Mouse (Mus musculus) neural tube, embryonic 13.5 days (tissue): ENCODE measurements at regions not wholly inside any gene's neighbourhood (a gene's known extent, or its start where the extent isn't known, plus 50 kb on each side); places are given as distances from the start of the nearest gene placed in this dataset.

Experiments
- ATAC-seq: fragments of 200-750 bp; cut with Nextera tagmentation; 2 replicates; pipeline ENCODE4 v1.8.0; 2017; ENCODE audit warnings: low read depth, mild to moderate bottlenecking, moderate TSS enrichment, moderate library complexity
- H3K27ac ChIP-seq: fragments of 300-500 bp; sonication (generic); replicated peaks from 2 replicates; pipeline ENCODE4 v1.5.1; 2015; ENCODE audit warnings: moderate library complexity, mild to moderate bottlenecking, inconsistent platforms
- H3K27me3 ChIP-seq: fragments of 300-500 bp; sonication (generic); 2 replicates; pipeline ENCODE4 v1.6.1; 2015; ENCODE audit warnings: mild to moderate bottlenecking, inconsistent platforms
- H3K36me3 ChIP-seq: fragments of 300-500 bp; sonication (generic); 2 replicates; pipeline ENCODE4 v1.6.1; 2015; ENCODE audit warnings: mild to moderate bottlenecking, inconsistent platforms
- H3K4me1 ChIP-seq: fragments of 300-500 bp; sonication (generic); replicated peaks from 2 replicates; pipeline ENCODE4 v1.6.1; 2015; ENCODE audit warnings: inconsistent platforms
- H3K4me2 ChIP-seq: fragments of 300-500 bp; sonication (generic); 2 replicates; pipeline ENCODE4 v1.6.1; 2015; ENCODE audit warnings: inconsistent platforms, mild to moderate bottlenecking, moderate library complexity
- H3K4me3 ChIP-seq: fragments of 300-500 bp; sonication (generic); 2 replicates; pipeline ENCODE4 v1.5.1; 2015; ENCODE audit warnings: mild to moderate bottlenecking, inconsistent platforms
- H3K9ac ChIP-seq: fragments of 300-500 bp; sonication (generic); 2 replicates; pipeline ENCODE4 v1.6.1; 2015; ENCODE audit warnings: moderate library complexity, mild to moderate bottlenecking, inconsistent platforms
- H3K9me3 ChIP-seq: fragments of 300-500 bp; sonication (generic); 2 replicates; pipeline ENCODE4 v1.6.1; 2016; ENCODE audit warnings: inconsistent platforms
- WGBS: fragments of 180-500 bp; shearing (Covaris S2); methylation state at CpG from one replicate; pipeline ENCODE4 v1.1.7; 2015; 5-methylcytosine and 5-hydroxymethylcytosine counted together

DNA sequence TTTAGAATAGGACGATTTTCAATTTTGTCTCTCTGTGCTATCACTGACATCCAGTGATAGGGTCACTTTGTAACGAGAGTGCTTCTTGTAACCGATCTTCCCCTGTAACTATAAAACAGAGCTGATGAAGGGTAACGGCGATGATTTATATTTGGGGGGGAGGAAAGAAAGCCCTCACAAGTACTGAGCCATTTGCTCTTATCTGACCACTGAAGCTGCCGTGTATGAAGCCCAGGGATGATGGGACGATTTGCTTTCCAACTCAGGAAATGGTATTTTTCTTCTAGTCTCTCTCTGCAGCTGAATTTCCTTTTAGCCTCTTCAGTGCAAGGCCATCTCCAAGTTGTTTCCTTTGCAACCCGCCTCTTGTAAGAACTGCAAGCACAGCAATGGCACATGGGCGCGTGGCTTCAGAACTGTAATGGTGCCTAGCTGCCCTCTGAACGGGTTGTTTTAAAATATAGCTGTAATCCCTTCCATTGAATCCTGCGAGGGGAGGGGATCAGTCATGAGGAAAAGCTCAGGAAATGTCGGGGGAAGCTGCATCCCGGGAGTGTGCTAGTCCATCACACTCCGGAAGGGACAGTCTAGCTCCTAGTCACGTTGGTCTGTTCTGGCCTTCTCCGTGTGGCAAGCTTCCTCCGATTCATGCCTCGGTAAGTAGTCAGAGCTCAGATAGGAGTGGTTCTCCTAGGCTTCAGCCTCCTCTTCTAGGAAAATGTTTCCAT, 194.1 kb downstream of the Gm13691 start:
- Histone ChIP-seq H3K36me3 (no peaks in the 10 kb centered on the region), H3K27me3 (no peaks in the 10 kb centered on the region), H3K9me3 (no peaks in the 10 kb centered on the region), H3K4me1 (no peaks in the 10 kb centered on the region), H3K4me2 (no peak overlapping the region), H3K27ac (0 out of 2 replicates have a peak overlapping the region, but pooled peaks have one; percentile 29), H3K4me3 (no peak overlapping the region), H3K9ac (no peak overlapping the region)
- ATAC-seq: no peak
- 76% methylated on average over 19 of the region's 19 CpGs for WGBS

DNA sequence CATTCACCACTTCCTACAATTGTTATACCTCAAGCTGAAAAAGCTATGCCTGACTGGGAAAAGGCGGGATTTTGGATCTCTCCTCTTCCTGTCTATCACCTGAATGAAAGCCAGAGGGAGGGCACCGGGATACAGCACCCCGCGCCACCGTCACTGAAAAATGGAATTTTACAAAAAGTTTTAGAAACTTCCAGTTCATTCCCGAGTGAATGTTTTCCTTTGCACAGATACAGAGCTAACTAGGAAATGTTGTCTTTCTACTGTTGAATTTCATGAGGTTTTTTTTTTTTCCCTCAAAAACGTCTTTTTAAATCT, 194.6 kb downstream of the Gm13691 start:
- Histone ChIP-seq H3K4me1 (no peaks in the 10 kb centered on the region), H3K4me2 (no peak overlapping the region), H3K27me3 (no peaks in the 10 kb centered on the region), H3K27ac (no peak overlapping the region), H3K9ac (no peak overlapping the region), H3K9me3 (no peaks in the 10 kb centered on the region), H3K4me3 (no peak overlapping the region), H3K36me3 (no peaks in the 10 kb centered on the region)
- 83% methylated on average over 7 of the region's 7 CpGs for WGBS
- no peak for ATAC-seq

DNA sequence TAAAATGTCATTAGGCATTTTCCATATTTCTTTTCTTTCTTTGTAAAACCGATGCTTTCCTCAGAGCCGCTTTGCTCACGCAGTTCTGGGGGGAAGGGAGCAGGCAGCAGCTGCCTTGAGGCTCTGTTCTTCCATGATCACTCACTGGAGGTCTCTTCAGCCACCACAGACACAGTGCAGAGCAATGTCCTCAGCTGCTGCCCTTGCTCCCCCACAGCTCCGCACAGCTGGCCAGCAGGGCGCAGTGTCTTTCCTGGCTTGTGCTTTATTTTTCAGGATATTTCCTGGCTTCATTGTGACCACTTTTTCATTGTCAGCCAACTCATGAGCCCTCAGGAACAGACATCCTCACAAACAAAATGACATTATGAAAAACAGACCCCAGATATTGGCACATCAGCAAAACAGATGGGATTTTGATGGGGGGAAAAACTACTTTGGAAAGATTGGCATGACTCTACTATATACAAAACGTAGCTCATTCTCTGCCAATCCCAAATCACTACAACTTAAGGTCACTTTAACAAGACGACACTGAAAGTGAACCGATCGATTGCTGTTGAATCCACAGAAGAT, 195.9 kb downstream of the Gm13691 start:
- Histone ChIP-seq H3K4me1 (no peaks in the 10 kb centered on the region), H3K4me2 (no peak overlapping the region), H3K27ac (no peak overlapping the region), H3K9ac (no peak overlapping the region), H3K27me3 (no peaks in the 10 kb centered on the region), H3K36me3 (no peaks in the 10 kb centered on the region), H3K4me3 (no peak overlapping the region), H3K9me3 (no peaks in the 10 kb centered on the region)
- 59% methylated on average over 9 of the region's 9 CpGs for WGBS
- no peak for ATAC-seq

DNA sequence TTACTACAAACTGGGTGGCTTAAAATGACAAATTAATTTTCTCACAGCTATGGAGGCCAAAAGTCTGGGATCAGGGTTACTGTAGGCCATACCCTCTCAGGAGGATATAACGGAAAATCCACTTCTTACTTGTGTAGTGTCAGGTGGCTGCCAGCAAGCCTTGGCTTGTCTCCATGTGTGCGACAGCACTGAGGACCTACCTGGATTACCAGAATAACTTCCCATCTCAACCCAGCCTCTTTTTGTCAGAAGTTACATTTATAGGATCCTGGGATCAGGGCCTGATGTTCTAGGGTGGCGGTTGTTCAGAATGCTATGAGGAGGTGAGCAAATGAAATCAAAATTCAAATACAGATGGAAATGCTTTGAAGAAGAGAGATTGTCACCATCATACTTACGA, 197.1 kb downstream of the Gm13691 start:
- Histone ChIP-seq H3K27ac (no peak overlapping the region), H3K36me3 (no peaks in the 10 kb centered on the region), H3K4me2 (no peak overlapping the region), H3K9ac (no peak overlapping the region), H3K9me3 (no peaks in the 10 kb centered on the region), H3K27me3 (no peaks in the 10 kb centered on the region), H3K4me1 (no peaks in the 10 kb centered on the region), H3K4me3 (no peak overlapping the region)
- 91% methylated on average over 4 of the region's 4 CpGs for WGBS
- no peak for ATAC-seq

DNA sequence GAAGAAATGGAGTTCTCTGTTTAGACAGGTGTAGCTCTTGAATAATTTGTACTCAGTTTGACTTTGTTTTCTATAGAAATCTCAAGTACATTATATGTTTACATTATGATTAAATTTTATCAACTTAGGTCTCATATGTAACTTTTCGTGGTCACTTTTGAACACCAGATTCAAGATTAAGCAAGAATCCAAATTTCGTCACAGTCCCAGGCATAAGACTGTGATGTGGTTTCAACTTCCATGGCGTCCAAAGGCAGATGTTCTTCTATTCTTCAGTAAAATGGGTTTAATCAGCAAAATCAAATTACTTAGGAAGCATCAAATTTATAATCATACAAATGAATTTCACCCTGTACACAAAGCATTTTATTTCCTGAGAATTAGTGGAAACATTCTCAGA, 198.9 kb downstream of the Gm13691 start:
- no peaks in the 10 kb centered on the region for H3K27me3 ChIP-seq
- H3K9me3 ChIP-seq: no peaks in the 10 kb centered on the region
- H3K4me2 ChIP-seq: no peak overlapping the region
- no peaks in the 10 kb centered on the region for H3K4me1 ChIP-seq
- no peak overlapping the region for H3K4me3 ChIP-seq
- H3K36me3 ChIP-seq: no peaks in the 10 kb centered on the region
- no peak overlapping the region for H3K27ac ChIP-seq
- no peak overlapping the region for H3K9ac ChIP-seq
- ATAC-seq: no peak
- 91% methylated on average over 3 of the region's 3 CpGs for WGBS

DNA sequence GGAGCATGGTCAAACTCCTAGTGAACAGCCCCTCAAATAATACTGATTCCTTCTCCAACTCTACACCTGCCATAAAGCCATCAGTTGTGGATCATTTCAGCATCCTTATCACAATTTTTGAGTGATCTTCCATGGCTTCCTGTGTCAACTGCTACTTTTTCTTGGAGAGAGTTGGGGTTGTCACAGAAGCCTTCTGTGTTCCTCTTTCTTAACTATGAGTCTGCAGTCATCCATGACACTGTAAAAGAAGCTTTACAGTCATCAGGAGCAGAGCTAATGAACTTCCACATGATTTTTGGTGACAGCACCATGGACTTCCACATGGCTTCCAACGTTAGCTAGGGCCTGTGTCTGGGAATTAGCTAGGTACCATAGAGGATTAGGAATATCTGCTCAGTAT, 208.1 kb downstream of the Calcrl start:
- H3K9me3 ChIP-seq: no peaks in the 10 kb centered on the region
- no peak overlapping the region for H3K4me2 ChIP-seq
- no peak overlapping the region for H3K9ac ChIP-seq
- H3K27ac ChIP-seq: no peak overlapping the region
- no peaks in the 10 kb centered on the region for H3K36me3 ChIP-seq
- no peaks in the 10 kb centered on the region for H3K4me1 ChIP-seq
- no peak overlapping the region for H3K4me3 ChIP-seq
- no peak for ATAC-seq
- 86% methylated on average over 1 of the region's 1 CpGs for WGBS
- H3K27me3 ChIP-seq: no peaks in the 10 kb centered on the region

DNA sequence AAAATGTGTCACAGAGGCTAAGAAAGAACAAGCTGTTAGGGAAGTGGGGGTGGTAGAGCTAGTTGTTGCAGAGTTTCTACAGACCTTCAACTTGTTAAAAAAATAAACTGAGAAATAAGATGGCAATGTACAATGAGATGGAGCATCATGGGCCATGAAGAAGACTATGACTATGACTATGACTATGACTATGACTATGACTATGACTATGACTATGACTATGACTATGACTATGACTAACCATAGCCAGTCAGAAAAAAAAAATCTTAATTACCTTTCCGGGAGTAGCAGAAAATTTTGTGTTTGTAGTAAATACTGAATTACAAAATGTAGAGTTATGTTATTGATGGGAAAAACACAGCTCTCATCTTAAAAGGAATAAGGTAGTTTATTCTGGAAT, 203.2 kb downstream of the Calcrl start:
- Histone ChIP-seq H3K27ac (no peak overlapping the region), H3K4me2 (no peak overlapping the region), H3K36me3 (no peaks in the 10 kb centered on the region), H3K4me1 (no peaks in the 10 kb centered on the region), H3K27me3 (no peaks in the 10 kb centered on the region), H3K4me3 (no peak overlapping the region), H3K9ac (no peak overlapping the region), H3K9me3 (no peaks in the 10 kb centered on the region)
- no peak for ATAC-seq
- 89% methylated on average over 1 of the region's 1 CpGs for WGBS

DNA sequence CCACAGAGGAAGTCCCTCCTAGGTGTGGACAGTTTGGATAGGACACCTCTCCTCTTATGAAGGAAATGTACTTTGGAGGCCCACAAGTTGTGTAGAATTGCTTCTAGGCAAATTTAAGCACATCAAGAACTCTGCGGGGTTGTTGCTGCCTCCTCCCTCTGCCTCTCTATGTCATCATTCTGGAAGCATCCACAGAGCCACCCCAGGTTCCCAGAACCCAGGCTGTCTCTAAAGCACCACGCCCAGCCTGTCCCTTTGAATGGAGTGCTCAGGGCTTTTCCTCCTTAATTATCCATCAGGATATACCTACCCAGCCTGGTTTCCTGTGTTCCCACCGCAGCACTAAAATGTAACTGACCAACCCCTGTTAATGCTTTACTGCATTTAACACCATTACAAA, 195.4 kb downstream of the Calcrl start:
- no peaks in the 10 kb centered on the region for H3K27me3 ChIP-seq
- no peak overlapping the region for H3K9ac ChIP-seq
- H3K4me3 ChIP-seq: no peak overlapping the region
- no peak for ATAC-seq
- no peak overlapping the region for H3K4me2 ChIP-seq
- no peaks in the 10 kb centered on the region for H3K4me1 ChIP-seq
- H3K9me3 ChIP-seq: no peaks in the 10 kb centered on the region
- H3K36me3 ChIP-seq: no peaks in the 10 kb centered on the region
- WGBS: 87% methylated on average over 3 of the region's 3 CpGs
- H3K27ac ChIP-seq: no peak overlapping the region

DNA sequence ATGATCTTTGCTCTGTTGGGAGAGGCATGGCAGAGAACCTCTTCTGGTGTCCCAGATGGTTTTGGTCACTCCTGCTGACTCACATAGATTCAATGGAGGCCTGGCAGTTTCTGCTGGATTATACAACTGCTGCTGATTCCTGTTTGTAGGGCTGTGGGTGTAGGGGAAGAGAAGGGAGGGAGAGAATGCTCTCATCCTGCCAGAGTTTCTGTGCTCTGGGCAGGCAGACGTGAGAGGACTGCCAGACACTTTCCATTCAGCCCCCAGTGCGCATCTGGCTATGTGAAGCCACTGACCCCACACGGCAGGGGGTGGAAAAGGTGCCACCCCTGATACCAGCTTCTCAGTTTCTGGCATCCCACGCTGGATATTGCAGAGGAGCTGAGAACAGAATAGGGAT, 189.6 kb downstream of the Calcrl start:
- Histone ChIP-seq H3K36me3 (no peaks in the 10 kb centered on the region), H3K9me3 (no peaks in the 10 kb centered on the region), H3K4me2 (no peak overlapping the region), H3K4me1 (no peaks in the 10 kb centered on the region), H3K27me3 (no peaks in the 10 kb centered on the region), H3K9ac (no peak overlapping the region), H3K4me3 (no peak overlapping the region), H3K27ac (no peak overlapping the region)
- 85% methylated on average over 4 of the region's 4 CpGs for WGBS
- no peak for ATAC-seq

DNA sequence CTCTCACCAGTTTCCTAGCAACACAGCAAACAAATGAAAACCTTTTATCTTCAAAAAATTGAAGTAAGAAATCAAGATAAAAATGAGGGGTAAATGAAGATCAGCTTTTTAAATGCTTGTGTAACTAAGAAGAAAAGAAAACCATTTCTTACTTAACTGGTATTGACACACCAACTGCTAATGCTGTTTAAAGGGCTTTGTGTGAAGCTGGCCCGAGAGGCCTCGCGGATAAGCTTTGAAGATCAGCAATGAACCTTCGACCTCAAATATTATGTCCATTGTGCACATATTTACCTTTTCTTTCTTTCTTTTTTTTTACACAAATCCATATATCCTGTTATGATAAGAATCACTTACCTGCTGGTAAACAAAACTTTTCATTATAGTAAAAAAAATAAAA, 184.0 kb downstream of the Calcrl start:
- no peak for ATAC-seq
- no peaks in the 10 kb centered on the region for H3K9me3 ChIP-seq
- no peak overlapping the region for H3K4me2 ChIP-seq
- no peaks in the 10 kb centered on the region for H3K36me3 ChIP-seq
- WGBS: 41% methylated on average over 4 of the region's 4 CpGs
- no peak overlapping the region for H3K9ac ChIP-seq
- no peak overlapping the region for H3K4me3 ChIP-seq
- no peaks in the 10 kb centered on the region for H3K27me3 ChIP-seq
- H3K4me1 ChIP-seq: peaks cover 3% of the 10 kb centered on the region; the same call in 1 of the 2 replicates
- no peak overlapping the region for H3K27ac ChIP-seq

DNA sequence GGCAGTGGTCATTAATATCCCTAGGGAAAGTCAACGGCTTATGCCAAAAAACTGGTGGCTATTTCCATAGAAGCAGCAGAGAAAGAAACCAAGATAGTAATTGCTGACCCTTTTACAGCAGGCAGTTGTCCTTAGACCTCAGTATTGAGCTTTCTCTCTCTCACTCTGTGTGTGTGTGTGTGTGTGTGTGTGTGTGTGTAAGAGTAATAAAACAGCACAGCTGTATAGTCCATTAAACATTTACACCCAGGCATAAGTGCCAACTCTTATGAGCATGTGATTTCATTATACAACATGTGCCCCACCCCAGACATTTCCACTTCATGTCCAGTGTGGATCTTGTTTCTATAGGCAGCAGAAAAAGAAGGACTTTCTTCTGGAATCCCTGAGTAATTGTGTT, 183.2 kb downstream of the Calcrl start:
- no peak overlapping the region for H3K9ac ChIP-seq
- WGBS: 3% methylated on average over 1 of the region's 1 CpGs
- no peak overlapping the region for H3K4me3 ChIP-seq

DNA sequence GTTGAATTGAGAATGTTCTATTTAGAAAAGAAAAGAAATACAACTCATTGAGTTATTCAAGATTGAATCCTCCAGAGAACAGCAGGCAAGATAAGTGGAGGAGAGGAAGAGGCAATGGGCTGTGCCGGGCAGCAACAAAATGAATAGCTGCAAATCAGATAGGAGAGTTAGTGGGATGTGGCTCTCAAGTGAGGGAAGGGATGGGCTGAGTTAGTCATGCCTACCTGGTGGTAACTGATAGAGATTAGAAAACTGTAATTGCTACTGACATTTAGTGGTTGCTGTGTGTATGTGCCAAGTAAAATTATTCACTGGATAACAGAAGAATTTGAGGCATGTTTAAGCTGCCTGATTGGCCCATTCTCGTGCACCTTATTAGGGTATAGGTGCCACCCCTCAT, 179.3 kb downstream of the Calcrl start:
- H3K36me3 ChIP-seq: no peaks in the 10 kb centered on the region
- WGBS: 76% methylated on average over 2 of the region's 2 CpGs
- no peak overlapping the region for H3K9ac ChIP-seq
- no peak overlapping the region for H3K4me2 ChIP-seq
- H3K27ac ChIP-seq: no peak overlapping the region
- no peak for ATAC-seq
- no peaks in the 10 kb centered on the region for H3K9me3 ChIP-seq
- H3K27me3 ChIP-seq: no peaks in the 10 kb centered on the region
- H3K4me1 ChIP-seq: peaks cover 3% of the 10 kb centered on the region; the same call in 1 of the 2 replicates
- H3K4me3 ChIP-seq: no peak overlapping the region

More for the DNA sequence above, 183.2 kb downstream of the Calcrl start:
- H3K36me3 ChIP-seq: no peaks in the 10 kb centered on the region
- no peaks in the 10 kb centered on the region for H3K9me3 ChIP-seq
- H3K4me2 ChIP-seq: no peak overlapping the region
- peaks cover 3% of the 10 kb centered on the region; the same call in 1 of the 2 replicates for H3K4me1 ChIP-seq
- H3K27ac ChIP-seq: no peak overlapping the region
- ATAC-seq: no peak
- no peaks in the 10 kb centered on the region for H3K27me3 ChIP-seq

DNA sequence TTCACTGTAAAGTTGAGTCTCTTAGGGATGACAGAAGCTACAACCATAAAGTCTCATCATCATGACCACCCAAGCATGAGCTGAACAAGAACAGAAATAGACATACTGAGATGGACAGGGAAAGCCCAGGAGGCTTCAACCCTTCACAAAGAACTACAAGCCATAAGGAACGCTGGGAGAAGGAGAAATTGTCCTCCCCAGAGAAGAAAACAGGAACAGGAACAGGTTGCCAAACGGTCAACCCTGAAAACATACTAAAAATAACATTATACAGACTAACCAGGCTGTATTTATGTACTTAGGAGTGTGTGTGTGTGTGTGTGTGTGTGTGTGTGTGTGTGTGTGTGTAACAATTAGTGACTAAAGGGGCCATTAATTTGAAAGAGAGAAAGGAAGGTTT, 178.6 kb downstream of the Calcrl start:
- 72% methylated on average over 2 of the region's 2 CpGs for WGBS
- no peaks in the 10 kb centered on the region for H3K36me3 ChIP-seq
- no peaks in the 10 kb centered on the region for H3K27me3 ChIP-seq

More for the DNA sequence above, 178.6 kb downstream of the Calcrl start:
- Histone ChIP-seq H3K9ac (no peak overlapping the region), H3K9me3 (no peaks in the 10 kb centered on the region), H3K4me2 (no peak overlapping the region), H3K4me3 (no peak overlapping the region), H3K4me1 (peaks cover 3% of the 10 kb centered on the region; the same call in 1 of the 2 replicates), H3K27ac (no peak overlapping the region)
- no peak for ATAC-seq
